Mouse (Mus musculus): ENCODE data around the gene Olfr1499.
"Not testable (repeated sequence)": the region's sequence is repeated elsewhere in the genome, so short reads cannot be mapped to it uniquely, and the experiment has no call there.

Olfr1499 gene

DNA sequence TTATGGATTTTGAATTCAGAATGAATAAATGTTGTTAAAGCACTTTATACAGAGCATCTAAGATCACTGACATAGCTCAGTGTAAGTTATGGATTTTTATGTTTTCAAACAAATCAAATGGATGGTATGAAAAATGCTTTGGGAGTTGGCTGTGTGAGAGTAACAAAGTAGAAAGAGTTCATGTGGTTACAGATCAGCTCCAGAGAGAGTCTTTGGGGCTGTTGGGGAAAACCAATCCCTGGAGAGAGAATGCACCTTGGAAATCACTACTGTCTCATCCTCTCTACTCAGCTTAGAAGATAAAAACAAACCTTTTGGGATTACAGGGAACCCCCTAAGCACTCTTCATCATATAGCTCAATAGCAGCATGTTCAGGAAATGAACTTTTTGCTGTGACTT lies at the start of gene Olfr1499:
Olfr1499 (minus strand) TSS at position 101 of the 400 bp plus-strand sequence.
- no peak for DNase-seq (ENCODE audit: low spot score)

DNA sequence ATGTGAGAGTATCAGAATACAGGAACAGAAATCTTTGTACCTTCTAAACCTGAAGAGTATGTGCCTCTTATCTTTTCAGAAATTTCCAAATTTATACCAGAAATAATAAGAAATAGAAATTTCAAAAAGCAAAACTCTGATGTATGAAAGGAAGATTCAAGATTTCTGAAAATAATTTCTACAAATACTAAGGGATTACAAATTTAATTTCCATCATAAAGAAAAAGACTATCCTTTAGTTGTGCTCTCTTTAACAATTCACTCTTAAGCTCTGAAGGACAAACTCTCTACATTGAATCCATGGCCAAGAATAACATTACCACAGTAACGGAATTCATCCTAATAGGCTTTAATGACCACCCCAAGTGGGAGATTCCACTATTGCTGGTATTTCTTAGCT lies 42.2 kb upstream of the Olfr1499 start, which contains the start of gene Olfr1502:
Olfr1502 (plus strand) TSS at position 301 of the 400 bp plus-strand sequence.
- DNase-seq (ENCODE audit: low spot score) = no peak

GRCm38 (mm10) chr19:13850592-13850991 lies 31.3 kb upstream of the Olfr1499 start, which contains the start of gene Olfr1501:
Olfr1501 (minus strand) TSS chr19:13850692.
- not testable (repeated sequence) for DNase-seq (ENCODE audit: low spot score)

- DNase-seq (ENCODE audit: low spot score) = no peak
Measured at GRCm38 (mm10) chr19:13830388-13830787, 11.1 kb upstream of the Olfr1499 start, which contains the start of gene Olfr1500. Olfr1500 (minus strand) TSS chr19:13830488.

DNA sequence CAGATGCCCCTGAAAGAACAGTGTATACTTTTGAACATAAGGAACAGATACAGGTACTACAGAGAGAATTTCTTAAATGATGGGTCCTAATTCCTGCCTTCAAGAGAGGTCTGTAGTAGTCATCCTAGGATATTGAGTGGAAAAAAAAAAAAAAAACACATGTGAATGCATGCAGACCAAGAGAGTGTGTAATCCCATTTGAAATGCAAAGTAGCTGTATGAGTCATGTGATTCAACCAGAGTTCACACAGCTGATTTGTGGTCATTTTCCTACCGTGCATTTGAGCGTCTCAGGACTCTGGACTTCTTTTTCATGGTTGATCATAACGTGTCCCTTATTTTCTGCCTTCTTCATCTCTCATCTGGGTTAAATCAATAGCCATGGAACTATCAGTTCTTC lies 9.2 kb upstream of the Olfr1499 start:
- no peak for DNase-seq (ENCODE audit: low spot score)

DNA sequence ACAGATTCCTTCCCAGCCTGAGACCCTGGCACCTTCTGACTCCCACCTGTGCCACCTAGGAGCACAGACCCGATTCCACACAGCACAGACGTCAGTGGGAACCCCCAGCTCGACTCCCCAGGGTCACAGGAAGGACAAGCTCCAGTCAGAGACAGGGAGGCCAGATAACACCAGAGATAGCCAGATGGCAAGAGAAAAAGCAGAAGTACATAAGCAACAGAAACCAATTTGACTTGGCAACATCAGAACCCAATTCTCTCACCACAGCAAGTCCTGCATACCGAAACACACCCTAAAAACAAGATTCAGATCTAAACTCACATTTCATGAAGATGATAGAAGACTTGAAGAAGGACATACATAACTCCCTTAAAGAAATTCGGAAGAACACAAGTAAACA lies 1.6 kb upstream of the Olfr1499 start:
- no peak for DNase-seq (ENCODE audit: low spot score)

DNA sequence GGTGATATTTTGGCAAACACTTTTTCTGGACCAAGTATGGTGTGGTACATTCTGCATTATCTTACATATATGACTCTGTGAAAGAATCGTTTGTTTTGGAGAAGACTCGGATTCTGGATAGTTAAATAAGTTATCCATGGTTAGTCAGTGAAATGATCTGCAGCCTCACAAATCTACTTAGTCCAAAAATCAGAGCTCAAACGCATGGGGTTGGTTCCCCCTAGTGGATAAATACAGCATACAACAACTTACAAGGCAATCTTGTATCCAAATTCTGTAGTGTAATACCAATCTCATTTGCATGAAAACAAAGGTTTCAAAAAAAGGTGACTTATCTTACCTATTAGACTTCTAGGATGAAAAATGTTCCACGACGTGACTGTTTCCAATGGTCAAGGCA lies 420 bp downstream of the Olfr1499 start:
- no peak for DNase-seq (ENCODE audit: low spot score)

GRCm38 (mm10) chr19:13812823-13813222 lies 6.4 kb downstream of the Olfr1499 start:
- no peak for DNase-seq (ENCODE audit: low spot score)

GRCm38 (mm10) chr19:13805486-13805885 lies 13.8 kb downstream of the Olfr1499 start:
- not testable (repeated sequence) for DNase-seq (ENCODE audit: low spot score)

DNA sequence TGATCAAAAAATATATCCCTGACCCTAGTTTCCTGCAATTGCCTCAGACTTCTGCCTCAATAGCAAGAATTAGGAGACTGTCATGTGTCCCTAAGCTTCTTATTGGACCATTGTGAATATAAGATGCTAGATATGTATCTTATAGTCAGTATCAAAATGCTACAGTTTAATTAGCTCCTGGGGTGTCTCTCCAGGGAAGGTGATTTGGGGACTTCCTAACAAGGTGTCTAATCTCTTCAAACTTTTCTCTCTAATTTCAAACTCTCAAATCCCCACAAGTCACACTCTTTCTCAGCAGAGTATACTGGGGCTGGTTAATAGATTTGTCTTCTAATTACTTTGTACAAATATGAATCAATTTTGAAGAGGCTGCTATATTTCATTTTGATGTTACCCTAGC lies 21.1 kb downstream of the Olfr1499 start, which contains the start of gene Olfr1497:
Olfr1497 (minus strand) TSS at position 101 of the 400 bp plus-strand sequence.
- no peak for DNase-seq (ENCODE audit: low spot score)

DNA sequence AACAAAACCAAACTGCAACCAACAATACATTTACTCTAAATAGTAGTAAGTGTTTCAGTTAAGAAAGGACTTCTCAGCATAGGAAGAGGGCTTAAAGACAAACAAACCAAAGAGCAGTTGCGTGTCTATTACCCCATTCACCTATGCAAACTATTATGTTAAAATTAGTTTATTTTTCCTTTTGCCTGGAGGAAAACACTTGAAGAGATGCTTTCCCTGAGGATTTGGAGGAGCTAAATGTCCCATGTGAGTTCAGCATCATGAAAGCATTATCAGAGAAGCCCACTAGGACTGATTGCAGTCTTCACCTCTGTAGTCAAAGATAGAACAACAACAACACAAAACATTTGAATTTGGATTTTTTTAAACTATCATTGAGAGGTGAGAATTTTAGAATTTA lies 41.7 kb downstream of the Olfr1499 start, which contains the start of gene Olfr1496:
Olfr1496 (plus strand) TSS at position 301 of the 400 bp plus-strand sequence.
- no peak for DNase-seq (ENCODE audit: low spot score)

DNA sequence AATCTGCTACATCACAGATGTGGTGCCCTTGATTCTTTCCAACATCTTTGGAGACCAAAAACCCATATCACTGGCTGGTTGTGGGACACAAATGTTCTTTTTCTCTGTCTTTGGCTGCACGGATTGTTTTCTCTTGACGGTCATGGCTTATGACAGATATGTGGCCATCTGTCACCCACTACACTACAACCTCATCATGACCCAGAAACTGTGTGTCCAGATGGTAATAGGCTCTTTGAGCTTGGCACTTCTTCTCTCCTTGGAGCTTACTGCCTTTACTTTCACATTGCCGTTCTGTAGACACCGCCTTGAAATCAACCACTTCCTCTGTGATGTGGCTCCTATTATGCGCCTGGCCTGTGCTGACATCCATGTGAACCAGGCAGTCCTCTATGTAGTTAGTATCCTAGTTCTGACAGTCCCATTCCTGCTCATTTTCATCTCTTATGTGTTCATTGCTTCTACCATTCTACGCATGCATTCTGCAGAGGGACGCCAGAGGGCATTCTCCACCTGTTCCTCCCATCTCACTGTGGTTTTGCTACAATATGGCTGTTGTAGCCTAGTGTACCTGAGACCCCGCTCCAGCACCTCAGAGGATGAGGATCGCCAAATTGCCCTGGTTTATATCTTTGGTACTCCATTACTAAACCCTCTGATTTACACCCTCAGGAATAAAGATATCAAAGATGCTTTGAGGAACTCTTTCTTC lies 50.5 kb downstream of the Olfr1499 start:
- no peak for DNase-seq (ENCODE audit: low spot score)

DNA sequence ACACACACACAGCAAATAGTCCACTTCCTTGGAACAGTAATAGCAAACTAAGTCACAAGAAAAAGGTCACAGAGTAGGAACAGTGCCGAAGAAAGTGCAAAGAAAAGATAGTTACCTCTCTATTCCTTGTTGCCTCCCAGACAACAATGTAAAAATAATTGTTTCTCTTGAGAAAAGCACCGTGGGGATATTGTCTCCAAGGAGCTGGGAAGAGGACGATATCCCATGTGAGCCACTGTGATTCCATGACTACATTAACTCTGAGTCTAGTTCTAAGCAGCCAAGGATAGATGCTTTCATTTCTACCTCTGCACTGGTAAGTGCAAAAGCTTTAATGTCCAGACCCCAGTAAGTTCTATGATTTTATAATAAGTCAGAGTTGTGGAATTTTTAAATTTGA lies 54.9 kb downstream of the Olfr1499 start, which contains the start of gene Olfr1495:
Olfr1495 (plus strand) TSS at position 301 of the 400 bp plus-strand sequence.
- DNase-seq (ENCODE audit: low spot score) = no peak

Measured in ovary, postnatal 36 days (tissue).